ENCODE assay signal across 15 mouse cellular contexts in genomic region chr11:64010724-64011496, GRCm38 (mm10).
A peak's percentile ranks its signal among the peaks of the same experiment; 100 is the strongest.
DNase-seq lines count a peak whose midpoint lies in the region; ATAC-seq and TF ChIP-seq lines count a peak whose summit lies in the region.
"Had no signal": no experiment of that assay in that cellular context is flagged by ENCODE, and none has a peak within 500 bp of the region (broad histone marks: within the 10 kb centered on the region; RNA-seq: fewer than 3 reads in every experiment).

No protein-coding gene starts in this region.

- intact Hi-C loops in heart, postnatal 14 days (cut with DNase I) = no loop called here

- no peaks in the 10 kb centered on the region for H3K9me3 ChIP-seq in heart, embryonic 15.5 days (replicated peaks)
- no peaks in the 10 kb centered on the region; the same call in 1 of the 2 replicates for H3K9me3 ChIP-seq in G1E (replicated peaks)
- no peaks in the 10 kb centered on the region for H3K9me3 ChIP-seq in liver, embryonic 14.5 days (ENCODE audit: control insufficient read depth, low read length)
- H3K9me3 ChIP-seq in intestine, postnatal 0 days (ENCODE audit: control insufficient read depth) = no peaks in the 10 kb centered on the region
- H3K9me3 ChIP-seq in hindbrain, embryonic 12.5 days (replicated peaks) = no peaks in the 10 kb centered on the region

- 38% methylated on average over 22 of the region's 22 CpGs for WGBS in heart, embryonic 15.5 days
- WGBS in liver, embryonic 14.5 days (ENCODE audit: insufficient replicate concordance) = 29% methylated on average over 22 of the region's 22 CpGs
- 60% methylated on average over 22 of the region's 22 CpGs for WGBS in intestine, postnatal 0 days
- 46% methylated on average over 22 of the region's 22 CpGs for WGBS in hindbrain, embryonic 12.5 days

- 0 out of 2 replicates have a peak overlapping the region, but pooled peaks have one; percentile 16 for H3K4me2 ChIP-seq in heart, embryonic 15.5 days
- H3K4me2 ChIP-seq in liver, embryonic 14.5 days (ENCODE audit: low read depth) = peak overlapping the region; percentile 47
- H3K4me2 ChIP-seq in intestine, postnatal 0 days (replicated peaks; ENCODE audit: low read depth) = no peak overlapping the region
- H3K4me2 ChIP-seq in hindbrain, embryonic 12.5 days (replicated peaks) = no peak overlapping the region

- no peak overlapping the region for H3K9ac ChIP-seq in heart, embryonic 15.5 days
- no peak overlapping the region for H3K9ac ChIP-seq in liver, embryonic 14.5 days (replicated peaks)
- no peak overlapping the region for H3K9ac ChIP-seq in intestine, postnatal 0 days (ENCODE audit: low read depth, low read length)
- no peak overlapping the region for H3K9ac ChIP-seq in hindbrain, embryonic 12.5 days

- no peak overlapping the region for H3K27ac ChIP-seq in heart, embryonic 15.5 days
- H3K27ac ChIP-seq in liver, embryonic 14.5 days = peak overlapping the region; percentile 14; the same call in 1 of the 2 replicates
- no peak overlapping the region for H3K27ac ChIP-seq in intestine, postnatal 0 days (ENCODE audit: low read depth, low read length)
- H3K27ac ChIP-seq in hindbrain, embryonic 12.5 days = no peak overlapping the region
- H3K27ac ChIP-seq: macrophage had no signal

- H3K4me3 ChIP-seq in heart, embryonic 15.5 days = no peak overlapping the region
- H3K4me3 ChIP-seq in G1E (ENCODE audit: low read depth, low read length) = peak overlapping the region; percentile 67
- H3K4me3 ChIP-seq in liver, embryonic 14.5 days (ENCODE audit: insufficient read depth in 1 of 2, low read depth in 2 of 2, low read length in 2 of 2) = no peak overlapping the region
- H3K4me3 ChIP-seq in intestine, postnatal 0 days (ENCODE audit: low read depth, low read length) = no peak overlapping the region
- no peak overlapping the region for H3K4me3 ChIP-seq in hindbrain, embryonic 12.5 days
- H3K4me3 ChIP-seq: myocyte had no signal

- no peak for TF ChIP-seq CTCF in G1E (IDR thresholded peaks at IDR 0.05; ENCODE audit: low read depth, low read length)
- TF ChIP-seq CTCF in liver, embryonic 14.5 days (IDR thresholded peaks at IDR 0.05; ENCODE audit: low read depth) = no peak
- TF ChIP-seq CTCF in intestine, postnatal 0 days (IDR thresholded peaks at IDR 0.05; ENCODE audit: low read depth) = no peak

- DNase-seq in heart, postnatal 14 days = no peak
- peak; percentile 49 for DNase-seq in G1E (ENCODE audit: low spot score)
- peak; percentile 73 for DNase-seq in c-Kit-positive CD71-positive TER-119-negative erythroid progenitor cells, embryonic 14.5 days (ENCODE audit: low read depth)
- peak; percentile 55 to 56 (median 55) for DNase-seq in liver, embryonic 14.5 days (ENCODE audit: low read depth in 3 of 3, low spot score in 3 of 3)
- DNase-seq in gastrocnemius, adult 8-10 months (ENCODE audit: low spot score in 2 of 2) = no peak
- DNase-seq: cerebellum, postnatal 10 days; gastrocnemius, postnatal 14 days; thymus, postnatal 4 days had no signal

- H3K4me1 ChIP-seq in heart, embryonic 15.5 days (replicated peaks) = peaks cover 8% of the 10 kb centered on the region; the same call in 1 of the 2 replicates
- peaks cover 51% of the 10 kb centered on the region for H3K4me1 ChIP-seq in G1E (ENCODE audit: insufficient read depth, low read depth, low read length)
- peaks cover 8 to 9% of the 10 kb centered on the region in 2 experiments for H3K4me1 ChIP-seq in liver, embryonic 14.5 days (replicated peaks; ENCODE audit: control insufficient read depth in 2 of 2, insufficient read depth in 2 of 2, low read length in 1 of 2)
- no peaks in the 10 kb centered on the region for H3K4me1 ChIP-seq in intestine, postnatal 0 days (replicated peaks; ENCODE audit: control insufficient read depth, insufficient read depth, low read length)
- H3K4me1 ChIP-seq in hindbrain, embryonic 12.5 days = peaks cover 18% of the 10 kb centered on the region

- H3K27me3 ChIP-seq in heart, embryonic 15.5 days = no peaks in the 10 kb centered on the region
- H3K27me3 ChIP-seq in G1E (ENCODE audit: insufficient read depth, low read length) = no peaks in the 10 kb centered on the region
- H3K27me3 ChIP-seq in liver, embryonic 14.5 days (ENCODE audit: control insufficient read depth, insufficient read depth, low read length) = no peaks in the 10 kb centered on the region
- H3K27me3 ChIP-seq in intestine, postnatal 0 days (replicated peaks; ENCODE audit: control insufficient read depth, insufficient read depth, low read length) = no peaks in the 10 kb centered on the region
- H3K27me3 ChIP-seq in hindbrain, embryonic 12.5 days = no peaks in the 10 kb centered on the region
- H3K27me3 ChIP-seq: CH12.LX had no signal

- no peak for ATAC-seq in heart, embryonic 15.5 days (replicated peaks; ENCODE audit: insufficient number of reproducible peaks, insufficient read depth, low FRiP score, low read depth)
- peak; percentile 92 for ATAC-seq in G1E (ENCODE audit: extremely low read depth, insufficient number of reproducible peaks, low FRiP score, poor library complexity, severe bottlenecking)
- ATAC-seq in liver, embryonic 14.5 days (ENCODE audit: insufficient read depth) = peak; percentile 94
- ATAC-seq in intestine, postnatal 0 days = no peak
- ATAC-seq in hindbrain, embryonic 12.5 days (ENCODE audit: low FRiP score) = no peak
- ATAC-seq: inflammation-experienced regulatory T-cells, adult 6 months had no signal

- peak; percentile 87 for TF ChIP-seq EP300 in liver, embryonic 14.5 days (IDR thresholded peaks at IDR 0.05; ENCODE audit: low read depth)

- no peaks in the 10 kb centered on the region for H3K36me3 ChIP-seq in heart, embryonic 15.5 days
- H3K36me3 ChIP-seq in G1E (replicated peaks) = peaks cover 34% of the 10 kb centered on the region
- no peaks in the 10 kb centered on the region for H3K36me3 ChIP-seq in liver, embryonic 14.5 days (replicated peaks; ENCODE audit: control insufficient read depth, insufficient read depth, low read depth)
- no peaks in the 10 kb centered on the region for H3K36me3 ChIP-seq in intestine, postnatal 0 days (ENCODE audit: control insufficient read depth, insufficient read depth)
- no peaks in the 10 kb centered on the region for H3K36me3 ChIP-seq in hindbrain, embryonic 12.5 days

Comparison
In these comparisons a context has a peak if more than half of its experiments do, and no peak if none do; other contexts are left out.
1. ATAC-seq: peak in G1E (single experiment) and liver, embryonic 14.5 days (single experiment); none in heart, embryonic 15.5 days (single experiment), intestine, postnatal 0 days (single experiment) and hindbrain, embryonic 12.5 days (single experiment).
2. H3K4me2 ChIP-seq: peak in heart, embryonic 15.5 days (single experiment) and liver, embryonic 14.5 days (single experiment); none in intestine, postnatal 0 days (single experiment) and hindbrain, embryonic 12.5 days (single experiment).
3. DNase-seq: peak in G1E (single experiment), c-Kit-positive CD71-positive TER-119-negative erythroid progenitor cells, embryonic 14.5 days (single experiment) and liver, embryonic 14.5 days (3 of 3); none in heart, postnatal 14 days (0 of 2) and gastrocnemius, adult 8-10 months (0 of 2).